Mouse (Mus musculus) forebrain, postnatal 0 days (tissue): ENCODE measurements around the gene Amelx. TPM values are rescaled to one million over a fixed set of nuclear protein-coding genes. Genes with fewer than 3 reads are reported as not detected.

Experiments used
- ATAC-seq: fragments of 200-750 bp; cut with Nextera tagmentation; 2 replicates; pipeline ENCODE4 v1.8.0; 2017; ENCODE audit warnings: mild to moderate bottlenecking, moderate library complexity
- DNase-seq: peaks from one replicate; pipeline ENCODE4 v3.0.0-alpha.2; 2015
- H3K27ac ChIP-seq: fragments of 300-500 bp; sonication (generic); 2 replicates; pipeline ENCODE4 v1.5.1; 2014; ENCODE audit warnings: low read depth, mild to moderate bottlenecking, antibody characterized with exemption, low read length, moderate library complexity, mixed read lengths
- H3K27me3 ChIP-seq: fragments of 300-500 bp; sonication (generic); 2 replicates; pipeline ENCODE4 v1.6.1; 2014; ENCODE audit warnings: mild to moderate bottlenecking, low read length, mixed read lengths; ENCODE audit not compliant: insufficient read depth
- H3K36me3 ChIP-seq: fragments of 300-500 bp; sonication (generic); 2 replicates; pipeline ENCODE4 v1.6.1; 2014; ENCODE audit warnings: mild to moderate bottlenecking, moderate library complexity; ENCODE audit not compliant: insufficient read depth
- H3K4me1 ChIP-seq: fragments of 300-500 bp; sonication (generic); 2 replicates; pipeline ENCODE4 v1.6.1; 2014; ENCODE audit warnings: antibody characterized with exemption; ENCODE audit not compliant: insufficient read depth
- H3K4me2 ChIP-seq: fragments of 300-500 bp; sonication (generic); 2 replicates; pipeline ENCODE4 v1.6.1; 2014; ENCODE audit warnings: low read depth, mild to moderate bottlenecking, moderate library complexity
- H3K4me3 ChIP-seq: fragments of 300-500 bp; sonication (generic); 2 replicates; pipeline ENCODE4 v1.5.1; 2014; ENCODE audit warnings: low read depth, low read length, mixed read lengths
- H3K9ac ChIP-seq: fragments of 300-500 bp; sonication (generic); 2 replicates; pipeline ENCODE4 v1.6.1; 2014; ENCODE audit warnings: mild to moderate bottlenecking
- H3K9me3 ChIP-seq: fragments of 300-500 bp; sonication (generic); 2 replicates; pipeline ENCODE4 v1.6.1; 2016; ENCODE audit warnings: low read length
- CTCF ChIP-seq: sonication (generic); IDR thresholded peaks from 2 replicates; pipeline ENCODE4 v1.5.1; 2016; ENCODE audit warnings: antibody characterized with exemption, control low read depth, low read depth
- WGBS: fragments of 180-500 bp; shearing (Covaris S2); extraction: QIAGEN DNeasy Blood & Tissue Kit; methylation state at CpG from one replicate; pipeline ENCODE4 v1.1.7; 2014; 5-methylcytosine and 5-hydroxymethylcytosine counted together
- polyA plus RNA-seq: library from polyadenylated mRNA; unstranded; fragments of >200 nt; fragmentation: Nextera tagmentation; extraction: Ambion mirVana; gene quantifications from 2 replicates; pipeline ENCODE4 v1.2.1, GENCODE M21; 2015
- total RNA-seq: library from RNA; depleted of rRNA; stranded (reverse); fragments of >200 nt; gene quantifications from 2 replicates; pipeline ENCODE4 v1.2.3, GENCODE M21; 2014; rRNA removed

The Amelx gene
- total and polyA plus RNA-seq, 2 experiments from 2014 or later, result not detected

DNA sequence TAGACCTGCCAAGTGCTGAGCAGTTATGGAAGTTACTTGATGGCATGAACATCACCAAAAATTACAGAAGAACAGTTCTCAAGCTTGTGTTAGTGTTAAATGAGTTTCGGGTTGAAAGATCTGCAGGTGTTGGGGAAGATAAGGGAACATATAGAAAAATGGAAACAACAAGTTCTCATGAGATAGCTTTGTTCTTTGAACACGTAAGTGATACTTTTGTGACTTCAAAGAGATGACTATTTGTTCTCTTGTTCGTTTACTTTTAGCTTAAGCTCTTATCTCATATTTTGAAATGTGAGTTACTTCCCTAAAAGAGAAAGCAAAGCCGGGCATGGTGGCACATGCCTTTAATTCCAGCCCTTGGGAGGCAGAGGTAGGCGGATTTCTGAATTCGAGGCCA is 28.6 kb downstream of the Amelx start:
- no peak for ATAC-seq
- 78% methylated on average over 6 of the region's 6 CpGs for WGBS
- TF ChIP-seq CTCF, result no peak

DNA sequence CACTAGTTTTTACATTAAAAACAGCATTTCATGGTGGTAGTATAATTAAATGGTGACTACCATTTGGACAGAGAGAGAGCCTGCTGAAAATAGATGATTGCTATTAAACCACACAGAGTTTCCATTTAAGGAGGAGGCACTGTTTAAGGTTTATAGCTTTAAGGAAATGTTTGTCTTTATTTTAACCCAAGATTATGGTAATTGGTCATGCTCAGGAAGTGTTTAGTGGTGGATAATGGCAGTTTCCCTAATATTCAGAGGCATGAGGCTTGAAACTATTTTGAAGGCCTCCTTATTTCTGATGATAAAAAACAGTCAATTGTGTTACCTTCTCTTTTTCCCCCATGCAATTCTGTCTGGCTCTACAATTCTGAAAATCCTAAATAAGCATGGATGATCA is 33.2 kb downstream of the Amelx start:
- no peak overlapping the region for H3K4me3 ChIP-seq
- no peak for TF ChIP-seq CTCF
- H3K27ac ChIP-seq, result no peak overlapping the region
- DNase-seq (no peak), ATAC-seq (no peak)
- H3K4me2 ChIP-seq, result no peak overlapping the region
- H3K36me3 ChIP-seq, result no peaks in the 10 kb centered on the region
- H3K27me3 ChIP-seq, result no peaks in the 10 kb centered on the region
- H3K9me3 ChIP-seq, result no peaks in the 10 kb centered on the region
- H3K9ac ChIP-seq, result no peak overlapping the region
- H3K4me1 ChIP-seq, result no peaks in the 10 kb centered on the region

More for the DNA sequence above, 28.6 kb downstream of the Amelx start:
- Histone ChIP-seq H3K4me2 (no peak overlapping the region), H3K4me1 (no peaks in the 10 kb centered on the region), H3K36me3 (no peaks in the 10 kb centered on the region), H3K27me3 (no peaks in the 10 kb centered on the region), H3K9me3 (no peaks in the 10 kb centered on the region), H3K4me3 (no peak overlapping the region), H3K9ac (no peak overlapping the region), H3K27ac (no peak overlapping the region)
- DNase-seq, result no peak

DNA sequence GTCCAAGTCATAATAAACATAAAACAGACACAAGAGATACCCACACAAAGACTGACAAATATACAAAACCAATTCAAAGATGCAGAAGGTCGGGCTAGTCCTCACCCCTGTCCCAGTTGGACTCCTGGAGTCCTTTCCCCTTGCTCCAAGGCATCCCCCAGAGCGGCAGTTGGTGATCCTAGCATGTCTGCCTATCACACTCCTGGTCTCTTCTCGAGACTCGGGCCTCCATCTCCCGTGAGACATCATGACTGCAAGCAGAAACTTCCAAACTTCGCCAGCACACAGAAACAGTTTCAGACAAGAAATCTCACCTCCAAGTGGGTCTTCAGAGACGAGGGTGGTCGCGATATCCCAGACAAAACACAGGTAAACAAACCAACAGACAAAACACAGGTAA is 46.5 kb downstream of the Amelx start:
- DNase-seq (no peak), ATAC-seq (no peak)
- Histone ChIP-seq H3K4me3 (no peak overlapping the region), H3K9ac (no peak overlapping the region), H3K27me3 (no peaks in the 10 kb centered on the region), H3K4me1 (no peaks in the 10 kb centered on the region), H3K4me2 (no peak overlapping the region), H3K9me3 (no peaks in the 10 kb centered on the region), H3K36me3 (no peaks in the 10 kb centered on the region), H3K27ac (no peak overlapping the region)
- 90% methylated on average over 9 of the region's 9 CpGs for WGBS
- TF ChIP-seq CTCF, result no peak

DNA sequence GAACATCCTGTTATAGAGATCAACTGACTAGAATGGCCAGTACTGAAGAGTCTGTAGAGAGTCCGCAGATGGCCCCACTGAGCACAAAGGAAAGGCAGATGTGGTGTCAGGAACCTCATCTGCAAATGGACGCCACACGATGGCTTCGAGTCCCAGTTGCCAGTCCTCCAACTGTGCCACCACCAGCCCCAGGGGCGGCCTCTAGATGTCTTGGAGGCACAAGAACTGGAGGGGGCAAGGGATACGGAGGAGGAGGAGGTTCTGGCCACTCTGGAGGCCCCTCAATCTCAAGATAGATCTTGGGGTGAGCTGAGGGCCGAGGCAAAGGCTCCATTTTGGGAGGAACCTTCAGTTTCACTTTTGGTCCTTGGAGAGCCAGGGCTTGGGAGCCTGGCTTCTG is 47.2 kb downstream of the Amelx start:
- Histone ChIP-seq H3K4me1 (no peaks in the 10 kb centered on the region), H3K27ac (no peak overlapping the region), H3K27me3 (no peaks in the 10 kb centered on the region), H3K4me3 (no peak overlapping the region), H3K36me3 (no peaks in the 10 kb centered on the region), H3K9ac (no peak overlapping the region), H3K9me3 (no peaks in the 10 kb centered on the region), H3K4me2 (no peak overlapping the region)
- DNase-seq (no peak), ATAC-seq (no peak)
- WGBS, result 82% methylated on average over 7 of the region's 7 CpGs
- no peak for TF ChIP-seq CTCF

Other genes with a start within 250 kb of the Amelx start
- 30.2 and 33.4 TPM in 2 replicates for gene Hccs, start 133.2 kb upstream of the Amelx start, total RNA-seq
- 28.4 and 32.0 TPM in 2 replicates for gene Hccs, start 133.2 kb upstream of the Amelx start, polyA plus RNA-seq